Mouse (Mus musculus): ENCODE measurements around the gene Terf2. TPM values are rescaled to one million over a fixed set of nuclear protein-coding genes. Genes with fewer than 3 reads are reported as not detected.
"Not testable (repeated sequence)": the region's sequence is repeated elsewhere in the genome, so short reads cannot be mapped to it uniquely, and the experiment has no call there.

Gene Terf2
- polyA plus RNA-seq, 1 experiment from 2014 or later: 18.2 TPM

- ATAC-seq (replicated peaks; ENCODE audit: low FRiP score): peak; percentile 88
- H3K4me3 ChIP-seq (replicated peaks): peak within 1 kb of the TSS; percentile 83
- H3K9ac ChIP-seq: peak within 1 kb of the TSS; percentile 84
- under 1% methylated on average over 87 of the region's 87 CpGs for WGBS
- H3K4me2 ChIP-seq: peak within 1 kb of the TSS; percentile 78
- peak within 1 kb of the TSS; percentile 96 for H3K27ac ChIP-seq
- peaks cover 23% of the 10 kb centered on the region for H3K4me1 ChIP-seq
- H3K36me3 ChIP-seq: peaks cover 83% of the 10 kb centered on the region
- no peaks in the 10 kb centered on the region for H3K27me3 ChIP-seq
- no peaks in the 10 kb centered on the region for H3K9me3 ChIP-seq (replicated peaks)
Observed at GRCm38 (mm10) chr8:107048061-107048941, 48.0 kb downstream of the Terf2 start, which contains the start of gene Pdf. Gene Pdf (minus strand): TSS chr8:107048614.

DNA sequence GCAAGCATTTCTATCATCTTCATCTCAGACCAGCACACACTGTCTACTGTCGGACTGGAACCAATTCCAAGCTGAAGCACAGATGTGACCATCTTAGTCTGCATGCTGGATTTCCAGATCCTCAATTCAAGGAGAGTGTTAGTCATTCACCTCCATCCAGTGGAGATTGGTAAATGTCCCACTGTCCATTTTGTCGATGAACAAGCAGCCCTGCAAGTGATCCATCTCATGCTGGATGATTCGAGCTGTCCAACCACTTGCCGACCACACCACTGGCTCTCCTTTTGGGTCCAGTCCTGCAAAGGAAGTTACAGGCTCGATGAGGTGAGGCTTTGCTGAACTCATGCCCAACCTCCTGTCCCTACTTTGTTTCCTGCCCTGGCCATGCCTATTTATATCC, 49.4 kb downstream of the Terf2 start:
- whole genome bisulfite sequencing: 83% methylated on average over 5 of the region's 5 CpGs
- H3K4me2 ChIP-seq: peak overlapping the region; percentile 78
- H3K4me3 ChIP-seq (replicated peaks): peak overlapping the region; percentile 83

GRCm38 (mm10) chr8:107045478-107045877, 50.9 kb downstream of the Terf2 start:
- Histone ChIP-seq H3K4me1 (peaks cover 23% of the 10 kb centered on the region), H3K36me3 (peaks cover 83% of the 10 kb centered on the region), H3K9me3 (replicated peaks) (no peaks in the 10 kb centered on the region), H3K4me2 (no peak overlapping the region), H3K27ac (no peak overlapping the region), H3K4me3 (replicated peaks) (no peak overlapping the region), H3K27me3 (no peaks in the 10 kb centered on the region), H3K9ac (no peak overlapping the region)
- 93% methylated on average over 6 of the region's 6 CpGs for WGBS
- ATAC-seq (replicated peaks; ENCODE audit: low FRiP score): no peak

More for the DNA sequence above, 49.4 kb downstream of the Terf2 start:
- no peaks in the 10 kb centered on the region for H3K9me3 ChIP-seq (replicated peaks)
- peak overlapping the region; percentile 84; the same call in 1 of the 2 replicates for H3K9ac ChIP-seq
- peaks cover 23% of the 10 kb centered on the region for H3K4me1 ChIP-seq
- ATAC-seq (replicated peaks; ENCODE audit: low FRiP score): no peak
- H3K27me3 ChIP-seq: no peaks in the 10 kb centered on the region
- peaks cover 83% of the 10 kb centered on the region for H3K36me3 ChIP-seq
- no peak overlapping the region for H3K27ac ChIP-seq

DNA sequence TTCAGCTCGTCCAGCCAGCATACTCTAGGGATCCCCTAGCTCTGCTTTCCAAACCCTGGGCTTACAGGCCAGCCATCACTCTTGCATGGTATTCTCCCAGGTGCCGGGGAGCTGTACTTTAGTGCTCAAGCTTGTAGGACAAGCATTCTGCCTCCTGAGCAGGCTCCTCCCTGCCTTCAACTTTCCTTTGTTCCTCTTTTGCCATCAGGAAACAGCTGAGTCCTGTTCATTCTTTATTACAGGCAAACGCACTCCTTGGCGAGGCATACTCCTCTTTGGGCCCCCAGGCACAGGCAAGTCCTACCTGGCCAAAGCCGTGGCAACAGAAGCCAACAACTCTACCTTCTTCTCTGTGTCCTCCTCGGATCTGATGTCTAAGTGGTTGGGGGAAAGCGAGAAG, 55.7 kb downstream of the Terf2 start:
- H3K36me3 ChIP-seq: peaks cover 86% of the 10 kb centered on the region
- no peaks in the 10 kb centered on the region for H3K9me3 ChIP-seq (replicated peaks)
- H3K27ac ChIP-seq: no peak overlapping the region
- H3K4me1 ChIP-seq: no peaks in the 10 kb centered on the region
- no peak overlapping the region for H3K4me2 ChIP-seq
- ATAC-seq (replicated peaks; ENCODE audit: low FRiP score): no peak
- H3K4me3 ChIP-seq (replicated peaks): no peak overlapping the region
- WGBS: 74% methylated on average over 7 of the region's 7 CpGs
- H3K9ac ChIP-seq: no peak overlapping the region
- H3K27me3 ChIP-seq: no peaks in the 10 kb centered on the region

DNA sequence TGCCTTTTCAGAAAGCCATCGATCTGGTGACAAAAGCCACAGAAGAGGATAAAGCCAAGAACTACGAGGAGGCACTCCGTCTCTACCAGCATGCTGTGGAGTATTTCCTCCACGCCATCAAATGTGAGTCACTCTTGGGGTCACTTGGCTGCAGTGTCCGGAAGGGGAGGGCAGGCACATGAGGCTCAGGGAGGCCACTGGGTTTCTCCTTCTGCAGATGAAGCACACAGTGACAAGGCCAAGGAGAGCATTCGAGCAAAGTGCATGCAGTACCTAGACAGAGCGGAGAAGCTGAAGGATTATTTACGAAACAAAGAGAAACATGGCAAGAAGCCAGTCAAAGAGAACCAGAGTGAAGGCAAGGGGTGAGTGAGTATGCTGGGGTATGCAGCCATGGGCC, 59.7 kb downstream of the Terf2 start:
- no peaks in the 10 kb centered on the region for H3K27me3 ChIP-seq
- no peak overlapping the region for H3K4me2 ChIP-seq
- H3K4me1 ChIP-seq: peaks cover 18% of the 10 kb centered on the region
- H3K4me3 ChIP-seq (replicated peaks): no peak overlapping the region
- no peak for ATAC-seq (replicated peaks; ENCODE audit: low FRiP score)
- no peak overlapping the region for H3K9ac ChIP-seq
- peaks cover 46% of the 10 kb centered on the region for H3K36me3 ChIP-seq
- 77% methylated on average over 8 of the region's 8 CpGs for WGBS
- H3K27ac ChIP-seq: no peak overlapping the region
- no peaks in the 10 kb centered on the region for H3K9me3 ChIP-seq (replicated peaks)

DNA sequence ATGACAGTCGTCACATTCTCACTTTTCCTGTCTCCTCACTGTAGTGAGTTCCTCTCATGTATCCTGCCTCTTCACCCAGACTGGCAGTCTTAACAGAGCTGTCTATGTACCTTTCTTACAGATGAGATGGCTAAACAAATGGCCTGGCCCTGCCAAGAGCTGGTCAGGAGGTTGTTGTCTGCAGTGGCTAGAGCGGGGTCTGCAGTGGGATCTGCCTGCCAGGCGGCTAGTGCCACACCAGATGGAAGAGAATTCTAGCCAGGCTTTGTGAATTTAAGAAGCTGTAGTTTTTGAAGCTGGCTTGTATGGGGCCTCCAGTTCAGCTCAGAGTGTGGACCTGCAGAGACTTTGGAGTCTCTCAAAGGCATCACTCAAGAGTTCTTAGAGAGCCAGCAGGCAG, 60.7 kb downstream of the Terf2 start:
- H3K4me3 ChIP-seq (replicated peaks): no peak overlapping the region
- H3K27ac ChIP-seq: no peak overlapping the region
- 88% methylated on average over 3 of the region's 3 CpGs for WGBS
- peaks cover 18% of the 10 kb centered on the region for H3K4me1 ChIP-seq
- no peak overlapping the region for H3K9ac ChIP-seq
- ATAC-seq (replicated peaks; ENCODE audit: low FRiP score): no peak
- peaks cover 36% of the 10 kb centered on the region for H3K36me3 ChIP-seq
- no peak overlapping the region for H3K4me2 ChIP-seq
- no peaks in the 10 kb centered on the region for H3K27me3 ChIP-seq
- no peaks in the 10 kb centered on the region for H3K9me3 ChIP-seq (replicated peaks)

- H3K27ac ChIP-seq; H3K4me3 ChIP-seq (replicated peaks); H3K27me3 ChIP-seq; H3K9ac ChIP-seq; H3K4me2 ChIP-seq; ATAC-seq (replicated peaks; ENCODE audit: low FRiP score); H3K9me3 ChIP-seq (replicated peaks): not testable (repeated sequence)
- Histone ChIP-seq H3K4me1 (peaks cover 18% of the 10 kb centered on the region), H3K36me3 (peaks cover 15% of the 10 kb centered on the region)
- 91% methylated on average over 2 of the region's 2 CpGs for WGBS
Observed at GRCm38 (mm10) chr8:107033609-107034008, 62.7 kb downstream of the Terf2 start.

- Histone ChIP-seq H3K9me3 (replicated peaks) (no peaks in the 10 kb centered on the region), H3K27ac (peak overlapping the region; percentile 88), H3K4me1 (peaks cover 18% of the 10 kb centered on the region), H3K4me2 (peak overlapping the region; percentile 81), H3K27me3 (no peaks in the 10 kb centered on the region), H3K4me3 (replicated peaks) (peak overlapping the region; percentile 96), H3K9ac (peak overlapping the region; percentile 98), H3K36me3 (peaks cover 6% of the 10 kb centered on the region)
- WGBS: 0% methylated on average over 40 of the region's 40 CpGs
- ATAC-seq (replicated peaks; ENCODE audit: low FRiP score): no peak; the same call in 1 of the 2 replicates
Observed at GRCm38 (mm10) chr8:107031577-107032090, 64.7 kb downstream of the Terf2 start.

DNA sequence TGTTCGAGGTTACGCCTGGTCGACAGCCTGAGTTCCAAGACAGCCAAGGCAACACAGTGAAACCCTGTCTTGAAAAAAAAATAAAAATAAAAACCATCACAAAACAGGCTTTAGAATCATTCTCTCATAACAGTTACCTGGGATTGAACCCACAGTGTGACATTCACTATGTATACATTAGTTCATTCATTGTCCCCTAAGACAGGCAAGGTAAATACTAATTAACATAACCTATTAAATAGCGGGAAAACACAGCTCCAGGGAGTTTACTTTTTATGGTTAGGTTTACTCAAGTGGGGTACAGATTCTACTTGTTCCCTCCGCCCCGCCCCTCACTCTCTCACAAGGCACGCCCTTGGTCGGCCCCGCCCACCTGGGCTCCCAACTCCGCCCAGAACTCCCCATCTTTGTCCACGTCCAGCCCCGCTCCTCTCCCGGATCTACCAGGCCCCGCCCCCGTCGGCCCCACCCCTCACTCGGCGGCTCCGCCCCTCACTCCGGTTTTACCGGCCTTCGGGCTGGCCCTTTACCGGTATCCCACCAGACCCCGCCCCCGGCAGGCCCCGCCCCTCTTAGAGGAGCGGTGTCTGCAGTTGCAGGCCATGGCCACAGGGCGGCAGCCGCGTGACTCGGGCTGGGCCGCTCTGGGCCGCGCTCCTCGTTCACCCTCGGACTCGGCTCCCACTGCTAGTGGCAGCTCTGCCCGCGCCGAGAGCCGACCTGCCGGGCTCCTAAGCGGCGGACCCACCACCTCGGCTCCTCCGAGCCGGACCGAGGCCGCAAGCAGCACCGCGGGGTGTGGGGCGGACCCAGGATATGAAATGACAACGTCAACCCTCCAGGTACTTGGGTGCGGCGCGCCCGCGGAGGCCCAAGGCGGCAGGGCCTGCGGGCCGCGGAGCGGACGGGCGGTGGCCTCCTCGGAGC, 65.4 kb downstream of the Terf2 start, which contains the start of gene Vps4a:
Gene Vps4a, plus strand, starts transcription at position 573 of the 927 bp plus-strand sequence.
- peak within 1 kb of the TSS; percentile 98 for H3K9ac ChIP-seq

GRCm38 (mm10) chr8:107030058-107030457, 66.3 kb downstream of the Terf2 start:
- H3K27me3 ChIP-seq: no peaks in the 10 kb centered on the region
- no peak overlapping the region for H3K9ac ChIP-seq
- 71% methylated on average over 5 of the region's 5 CpGs for WGBS
- no peak for ATAC-seq (replicated peaks; ENCODE audit: low FRiP score)
- no peaks in the 10 kb centered on the region for H3K36me3 ChIP-seq
- no peak overlapping the region for H3K4me3 ChIP-seq (replicated peaks)
- H3K4me2 ChIP-seq: no peak overlapping the region
- H3K9me3 ChIP-seq (replicated peaks): no peaks in the 10 kb centered on the region
- 0 out of 2 replicates have a peak overlapping the region, but pooled peaks have one; percentile 18 for H3K27ac ChIP-seq
- peaks cover 18% of the 10 kb centered on the region for H3K4me1 ChIP-seq

More for the DNA sequence above, 65.4 kb downstream of the Terf2 start, which contains the start of gene Vps4a:
- no peaks in the 10 kb centered on the region for H3K27me3 ChIP-seq
- 5% methylated on average over 66 of the region's 66 CpGs for WGBS
- H3K36me3 ChIP-seq: no peaks in the 10 kb centered on the region; the same call in 1 of the 2 replicates
- peak within 1 kb of the TSS; percentile 81 for H3K4me2 ChIP-seq
- H3K4me1 ChIP-seq: peaks cover 18% of the 10 kb centered on the region
- H3K4me3 ChIP-seq (replicated peaks): peak within 1 kb of the TSS; percentile 96
- ATAC-seq (replicated peaks; ENCODE audit: low FRiP score): peak; percentile 96
- H3K9me3 ChIP-seq (replicated peaks): no peaks in the 10 kb centered on the region
- peak within 1 kb of the TSS; percentile 88 for H3K27ac ChIP-seq

- peaks cover 18% of the 10 kb centered on the region for H3K4me1 ChIP-seq
- H3K27ac ChIP-seq: no peak overlapping the region
- no peaks in the 10 kb centered on the region for H3K9me3 ChIP-seq (replicated peaks)
- 78% methylated on average over 3 of the region's 3 CpGs for WGBS
- ATAC-seq (replicated peaks; ENCODE audit: low FRiP score): no peak
- H3K4me3 ChIP-seq (replicated peaks): no peak overlapping the region
- H3K36me3 ChIP-seq: no peaks in the 10 kb centered on the region
- H3K9ac ChIP-seq: no peak overlapping the region
- H3K4me2 ChIP-seq: no peak overlapping the region
- no peaks in the 10 kb centered on the region for H3K27me3 ChIP-seq
Observed at GRCm38 (mm10) chr8:107029310-107029709, 67.0 kb downstream of the Terf2 start.
